Mouse (Mus musculus): ENCODE measurements around the gene Nr2c2ap.

Gene Nr2c2ap

GRCm38 (mm10) chr8:70136591-70136990 lies 5.5 kb downstream of the Nr2c2ap start:
- H3K36me3 ChIP-seq (ENCODE audit: control insufficient read depth, insufficient read depth, low read length, poor library complexity, severe bottlenecking) = no peaks in the 10 kb centered on the region; the same call in 1 of the 2 replicates
- H3K27me3 ChIP-seq (ENCODE audit: control insufficient read depth, insufficient read depth, low read length, poor library complexity, severe bottlenecking) = no peaks in the 10 kb centered on the region
- DNase-seq (ENCODE audit: low read depth, low spot score) = no peak

GRCm38 (mm10) chr8:70137890-70138289 lies 6.8 kb downstream of the Nr2c2ap start:
- DNase-seq (ENCODE audit: low read depth, low spot score) = no peak
- H3K27me3 ChIP-seq (ENCODE audit: control insufficient read depth, insufficient read depth, low read length, poor library complexity, severe bottlenecking) = no peaks in the 10 kb centered on the region
- peaks cover 1% of the 10 kb centered on the region for H3K36me3 ChIP-seq (ENCODE audit: control insufficient read depth, insufficient read depth, low read length, poor library complexity, severe bottlenecking)

GRCm38 (mm10) chr8:70139026-70139857 lies 8.1 kb downstream of the Nr2c2ap start, which contains the start of the genes Rfxank, Borcs8 and Mef2b:
TSS of gene Rfxank (minus strand) at chr8:70139154.
TSS of gene Borcs8 (plus strand) at chr8:70139499.
TSS of gene Mef2b (plus strand) at chr8:70139711.
- DNase-seq (ENCODE audit: low read depth, low spot score) = peak; percentile 100
- Histone ChIP-seq H3K36me3 (ENCODE audit: control insufficient read depth, insufficient read depth, low read length, poor library complexity, severe bottlenecking) (peaks cover 1% of the 10 kb centered on the region), H3K27me3 (ENCODE audit: control insufficient read depth, insufficient read depth, low read length, poor library complexity, severe bottlenecking) (no peaks in the 10 kb centered on the region)

GRCm38 (mm10) chr8:70139981-70140380 lies 8.8 kb downstream of the Nr2c2ap start:
- no peaks in the 10 kb centered on the region for H3K27me3 ChIP-seq (ENCODE audit: control insufficient read depth, insufficient read depth, low read length, poor library complexity, severe bottlenecking)
- H3K36me3 ChIP-seq (ENCODE audit: control insufficient read depth, insufficient read depth, low read length, poor library complexity, severe bottlenecking) = peaks cover 1% of the 10 kb centered on the region
- DNase-seq (ENCODE audit: low read depth, low spot score) = no peak

GRCm38 (mm10) chr8:70147678-70148607 lies 16.8 kb downstream of the Nr2c2ap start:
- DNase-seq (ENCODE audit: low read depth, low spot score) = no peak
- H3K27me3 ChIP-seq (ENCODE audit: control insufficient read depth, insufficient read depth, low read length, poor library complexity, severe bottlenecking) = no peaks in the 10 kb centered on the region
- peaks cover 2% of the 10 kb centered on the region; the same call in 1 of the 2 replicates for H3K36me3 ChIP-seq (ENCODE audit: control insufficient read depth, insufficient read depth, low read length, poor library complexity, severe bottlenecking)

GRCm38 (mm10) chr8:70150158-70150557 lies 19.0 kb downstream of the Nr2c2ap start:
- DNase-seq (ENCODE audit: low read depth, low spot score) = no peak
- no peaks in the 10 kb centered on the region for H3K27me3 ChIP-seq (ENCODE audit: control insufficient read depth, insufficient read depth, low read length, poor library complexity, severe bottlenecking)
- H3K36me3 ChIP-seq (ENCODE audit: control insufficient read depth, insufficient read depth, low read length, poor library complexity, severe bottlenecking) = peaks cover 2% of the 10 kb centered on the region; the same call in 1 of the 2 replicates

GRCm38 (mm10) chr8:70152537-70153257 lies 21.6 kb downstream of the Nr2c2ap start:
- Histone ChIP-seq H3K27me3 (ENCODE audit: control insufficient read depth, insufficient read depth, low read length, poor library complexity, severe bottlenecking) (no peaks in the 10 kb centered on the region), H3K36me3 (ENCODE audit: control insufficient read depth, insufficient read depth, low read length, poor library complexity, severe bottlenecking) (no peaks in the 10 kb centered on the region)
- peak; percentile 85 for DNase-seq (ENCODE audit: low read depth, low spot score)

- Histone ChIP-seq H3K36me3 (ENCODE audit: control insufficient read depth, insufficient read depth, low read length, poor library complexity, severe bottlenecking) (no peaks in the 10 kb centered on the region), H3K27me3 (ENCODE audit: control insufficient read depth, insufficient read depth, low read length, poor library complexity, severe bottlenecking) (no peaks in the 10 kb centered on the region)
- DNase-seq (ENCODE audit: low read depth, low spot score) = no peak
Observed at GRCm38 (mm10) chr8:70157240-70157800, 26.2 kb downstream of the Nr2c2ap start.

- DNase-seq (ENCODE audit: low read depth, low spot score) = peak; percentile 91
- Histone ChIP-seq H3K36me3 (ENCODE audit: control insufficient read depth, insufficient read depth, low read length, poor library complexity, severe bottlenecking) (no peaks in the 10 kb centered on the region), H3K27me3 (ENCODE audit: control insufficient read depth, insufficient read depth, low read length, poor library complexity, severe bottlenecking) (no peaks in the 10 kb centered on the region)
Observed at GRCm38 (mm10) chr8:70158069-70158853, 27.1 kb downstream of the Nr2c2ap start.

GRCm38 (mm10) chr8:70159211-70159610 lies 28.1 kb downstream of the Nr2c2ap start:
- DNase-seq (ENCODE audit: low read depth, low spot score) = peak; percentile 31
- Histone ChIP-seq H3K27me3 (ENCODE audit: control insufficient read depth, insufficient read depth, low read length, poor library complexity, severe bottlenecking) (no peaks in the 10 kb centered on the region), H3K36me3 (ENCODE audit: control insufficient read depth, insufficient read depth, low read length, poor library complexity, severe bottlenecking) (no peaks in the 10 kb centered on the region)

GRCm38 (mm10) chr8:70160015-70160414 lies 28.9 kb downstream of the Nr2c2ap start:
- Histone ChIP-seq H3K36me3 (ENCODE audit: control insufficient read depth, insufficient read depth, low read length, poor library complexity, severe bottlenecking) (no peaks in the 10 kb centered on the region), H3K27me3 (ENCODE audit: control insufficient read depth, insufficient read depth, low read length, poor library complexity, severe bottlenecking) (no peaks in the 10 kb centered on the region)
- DNase-seq (ENCODE audit: low read depth, low spot score) = peak; percentile 92

GRCm38 (mm10) chr8:70163316-70163715 lies 32.2 kb downstream of the Nr2c2ap start:
- DNase-seq (ENCODE audit: low read depth, low spot score) = no peak
- Histone ChIP-seq H3K27me3 (ENCODE audit: control insufficient read depth, insufficient read depth, low read length, poor library complexity, severe bottlenecking) (no peaks in the 10 kb centered on the region), H3K36me3 (ENCODE audit: control insufficient read depth, insufficient read depth, low read length, poor library complexity, severe bottlenecking) (no peaks in the 10 kb centered on the region)

- Histone ChIP-seq H3K27me3 (ENCODE audit: control insufficient read depth, insufficient read depth, low read length, poor library complexity, severe bottlenecking) (no peaks in the 10 kb centered on the region), H3K36me3 (ENCODE audit: control insufficient read depth, insufficient read depth, low read length, poor library complexity, severe bottlenecking) (no peaks in the 10 kb centered on the region)
- peak; percentile 86 for DNase-seq (ENCODE audit: low read depth, low spot score)
Observed at GRCm38 (mm10) chr8:70166504-70167110, 35.5 kb downstream of the Nr2c2ap start.
